25 mouse cellular contexts compared by ENCODE assay signal in genomic region chr11:86939503-86939902, GRCm38 (mm10).
"Had no signal": no experiment of that assay in that cellular context is flagged by ENCODE, and none has a peak within 500 bp of the region (broad histone marks: within the 10 kb centered on the region; RNA-seq: fewer than 3 reads in every experiment).

No protein-coding gene starts in this region.

- H3K9ac ChIP-seq: heart, embryonic 15.5 days; hindbrain, embryonic 12.5 days; hindbrain, embryonic 14.5 days; intestine, embryonic 15.5 days; limb, embryonic 12.5 days; liver, embryonic 13.5 days; liver, embryonic 15.5 days had no signal

- H3K27ac ChIP-seq: gastrocnemius, adult 2 months; hindbrain, embryonic 10.5 days; hindbrain, embryonic 12.5 days; hindbrain, embryonic 14.5 days; intestine, embryonic 15.5 days; layer of hippocampus, adult 2 months; limb, embryonic 10.5 days; limb, embryonic 12.5 days; liver, embryonic 13.5 days; liver, embryonic 15.5 days had no signal

- H3K9me3 ChIP-seq: heart, embryonic 10.5 days; heart, embryonic 15.5 days; hindbrain, embryonic 10.5 days; hindbrain, embryonic 12.5 days; intestine, embryonic 15.5 days; limb, embryonic 10.5 days; limb, embryonic 12.5 days; liver, embryonic 13.5 days; liver, embryonic 15.5 days had no signal

- H3K4me3 ChIP-seq: gastrocnemius, adult 2 months; heart, embryonic 10.5 days; heart, embryonic 15.5 days; hindbrain, embryonic 10.5 days; hindbrain, embryonic 12.5 days; intestine, embryonic 15.5 days; layer of hippocampus, adult 2 months; limb, embryonic 10.5 days; limb, embryonic 12.5 days; liver, embryonic 13.5 days; liver, embryonic 15.5 days had no signal

- DNase-seq: gastrocnemius, adult 2 months; gastrocnemius, postnatal 10 days; gastrocnemius, postnatal 25 days; heart, postnatal 4 days; kidney, adult 18-20 months; kidney, adult 8-10 months; kidney, postnatal 10 days; kidney, postnatal 25 days; kidney, postnatal 4 days; liver; liver, embryonic 13.5 days had no signal

- H3K4me2 ChIP-seq: heart, embryonic 15.5 days; hindbrain, embryonic 12.5 days; hindbrain, embryonic 14.5 days; intestine, embryonic 15.5 days; limb, embryonic 12.5 days; liver, embryonic 11.5 days; liver, embryonic 13.5 days; liver, embryonic 15.5 days had no signal

- H3K36me3 ChIP-seq: liver, embryonic 13.5 days; liver, embryonic 15.5 days had no signal

- H3K4me1 ChIP-seq: hindbrain, embryonic 12.5 days; limb, embryonic 10.5 days; liver, embryonic 13.5 days; liver, embryonic 15.5 days had no signal

- H3K27me3 ChIP-seq: heart, embryonic 15.5 days; hindbrain, embryonic 12.5 days; intestine, embryonic 15.5 days; limb, embryonic 12.5 days; liver, embryonic 13.5 days; liver, embryonic 15.5 days had no signal

- ATAC-seq: hindbrain, embryonic 16.5 days; inflammation-experienced regulatory T-cells, adult 6 months; intestine, embryonic 15.5 days; intestine, postnatal 0 days had no signal
